Mouse (Mus musculus) MEL (cell line): ENCODE results near the gene Mpi. TPM values are rescaled to one million over a fixed set of nuclear protein-coding genes. Genes with fewer than 3 reads are reported as not detected.

Experiments
- DNase-seq: peaks from one replicate; pipeline ENCODE4 v3.0.0; 2011; ENCODE audit warnings: low read depth, low spot score
- H3K27ac ChIP-seq: 2 replicates; pipeline ENCODE4 v1.5.1; 2012; ENCODE audit warnings: low read depth, mild to moderate bottlenecking, control low read depth, low read length, moderate library complexity; ENCODE audit not compliant: control insufficient read depth
- H3K27me3 ChIP-seq, 2 experiments: fragments of 150-350 bp in 1 of 2; sonication (generic) in 1 of 2; 2 replicates each; pipeline ENCODE4 v1.6.1; 2012; ENCODE audit warnings: low read length in 2 of 2, mild to moderate bottlenecking in 2 of 2, improper control_type of control experiment in 1 of 2, moderate library complexity in 1 of 2; ENCODE audit not compliant: insufficient read depth in 2 of 2, control insufficient read depth in 1 of 2
- H3K36me3 ChIP-seq, 2 experiments: 2 replicates each; pipeline ENCODE4 v1.6.1; 2012 to 2014; ENCODE audit warnings: low read length in 2 of 2, improper control_type of control experiment in 1 of 2, inconsistent platforms in 1 of 2, mild to moderate bottlenecking in 1 of 2; ENCODE audit not compliant: insufficient read depth in 2 of 2, control insufficient read depth in 1 of 2
- H3K4me1 ChIP-seq, 2 experiments: fragments of 150-350 bp in 1 of 2; sonication (generic) in 1 of 2; 2 replicates each; pipeline ENCODE4 v1.6.1; 2012; ENCODE audit warnings: low read length in 2 of 2, improper control_type of control experiment in 1 of 2, mild to moderate bottlenecking in 1 of 2; ENCODE audit not compliant: insufficient read depth in 2 of 2, control insufficient read depth in 1 of 2
- H3K4me3 ChIP-seq, 2 experiments: fragments of 150-350 bp in 1 of 2; sonication (generic) in 1 of 2; 2 replicates each; pipeline ENCODE4 v1.5.1; 2012; ENCODE audit warnings: low read depth in 2 of 2, low read length in 2 of 2, mild to moderate bottlenecking in 2 of 2, moderate library complexity in 2 of 2, control low read depth in 1 of 2, improper control_type of control experiment in 1 of 2; ENCODE audit not compliant: control insufficient read depth in 1 of 2, insufficient read depth in 1 of 2
- H3K79me2 ChIP-seq: 2 replicates; pipeline ENCODE4 v1.6.1; 2012; ENCODE audit warnings: mild to moderate bottlenecking, low read length, moderate library complexity; ENCODE audit not compliant: control insufficient read depth, poor library complexity, insufficient read depth
- H3K9ac ChIP-seq: 2 replicates; pipeline ENCODE4 v1.6.1; 2012; ENCODE audit warnings: low read depth, mild to moderate bottlenecking, control low read depth, low read length, moderate library complexity; ENCODE audit not compliant: control insufficient read depth, poor library complexity, severe bottlenecking
- H3K9me3 ChIP-seq: fragments of 150-350 bp; sonication (generic); replicated peaks from 2 replicates; pipeline ENCODE4 v1.6.1; 2012; ENCODE audit warnings: mild to moderate bottlenecking, low read length, improper control_type of control experiment, moderate library complexity; ENCODE audit not compliant: insufficient read depth
- CHD1 ChIP-seq: IDR thresholded peaks from 2 replicates; pipeline ENCODE4 v1.6.1; 2012; ENCODE audit warnings: low read depth, mild to moderate bottlenecking, inconsistent platforms, low read length, improper control_type of control experiment
- CHD2 ChIP-seq: IDR thresholded peaks from 2 replicates; pipeline ENCODE4 v1.6.1; 2011; ENCODE audit warnings: low read length, improper control_type of control experiment
- CTCF ChIP-seq, 3 experiments: IDR thresholded peaks in 2 of 3; conservative IDR thresholded peaks in 1 of 3; 2 replicates each; pipeline ENCODE4 v1.5.1; 2011 to 2012; ENCODE audit warnings: low read length in 3 of 3, low read depth in 2 of 3, mild to moderate bottlenecking in 2 of 3, improper control_type of control experiment in 1 of 3, inconsistent platforms in 1 of 3, mixed read lengths in 1 of 3, moderate library complexity in 1 of 3; ENCODE audit not compliant: control insufficient read depth in 1 of 3, insufficient read depth in 1 of 3, poor library complexity in 1 of 3, severe bottlenecking in 1 of 3
- E2F4 ChIP-seq: IDR thresholded peaks from 2 replicates; pipeline ENCODE4 v1.6.1; 2011; ENCODE audit warnings: low read depth, low read length, improper control_type of control experiment, borderline replicate concordance
- ELF1 ChIP-seq: IDR thresholded peaks from 2 replicates; pipeline ENCODE4 v1.6.1; 2014; ENCODE audit warnings: low read depth, mild to moderate bottlenecking, inconsistent platforms, low read length, improper control_type of control experiment, moderate library complexity
- EP300 ChIP-seq, 2 experiments: IDR thresholded peaks; 2 replicates each; pipeline ENCODE4 v1.6.1; 2011; ENCODE audit warnings: improper control_type of control experiment in 2 of 2, low read length in 2 of 2, low read depth in 1 of 2, mild to moderate bottlenecking in 1 of 2
- ETS1 ChIP-seq: IDR thresholded peaks from 2 replicates; pipeline ENCODE4 v1.6.1; 2012; ENCODE audit warnings: low read depth, mild to moderate bottlenecking, inconsistent platforms, low read length, improper control_type of control experiment, moderate library complexity
- GABPA ChIP-seq: IDR thresholded peaks from 2 replicates; pipeline ENCODE4 v1.6.1; 2012; ENCODE audit warnings: low read depth, mild to moderate bottlenecking, inconsistent platforms, low read length, improper control_type of control experiment, moderate library complexity
- GATA1 ChIP-seq: IDR thresholded peaks from 2 replicates; pipeline ENCODE4 v1.6.1; 2011; ENCODE audit warnings: low read depth, low read length, improper control_type of control experiment
- HCFC1 ChIP-seq: IDR thresholded peaks from 2 replicates; pipeline ENCODE4 v1.6.1; 2012; ENCODE audit warnings: low read depth, mild to moderate bottlenecking, inconsistent platforms, low read length, improper control_type of control experiment, moderate library complexity
- JUND ChIP-seq: IDR thresholded peaks from 2 replicates; pipeline ENCODE4 v1.6.1; 2011; ENCODE audit warnings: low read depth, mild to moderate bottlenecking, improper control_type of control experiment, low read length
- KAT2A ChIP-seq: conservative IDR thresholded peaks from 2 replicates; pipeline ENCODE4 v1.6.1; 2012; ENCODE audit warnings: low read depth, low read length, improper control_type of control experiment, inconsistent platforms
- MAFK ChIP-seq: IDR thresholded peaks from 2 replicates; pipeline ENCODE4 v1.6.1; 2011; ENCODE audit warnings: low read depth, mild to moderate bottlenecking, low read length, improper control_type of control experiment, borderline replicate concordance
- MAX ChIP-seq: IDR thresholded peaks from 2 replicates; pipeline ENCODE4 v1.6.1; 2011; ENCODE audit warnings: low read length, improper control_type of control experiment
- MEF2A ChIP-seq: IDR thresholded peaks from 2 replicates; pipeline ENCODE4 v1.6.1; 2014; ENCODE audit warnings: low read depth, mild to moderate bottlenecking, inconsistent platforms, low read length, improper control_type of control experiment; ENCODE audit not compliant: poor library complexity, insufficient replicate concordance, severe bottlenecking; ENCODE audit errors: extremely low read depth
- MXI1 ChIP-seq: IDR thresholded peaks from 2 replicates; pipeline ENCODE4 v1.6.1; 2011; ENCODE audit warnings: mild to moderate bottlenecking, low read depth, low read length, improper control_type of control experiment
- MYB ChIP-seq: IDR thresholded peaks from 2 replicates; pipeline ENCODE4 v1.6.1; 2011; ENCODE audit warnings: mild to moderate bottlenecking, low read depth, low read length, improper control_type of control experiment
- MYC ChIP-seq: IDR thresholded peaks from 2 replicates; pipeline ENCODE4 v1.6.1; 2011; ENCODE audit warnings: low read depth, mild to moderate bottlenecking, low read length, improper control_type of control experiment, moderate library complexity
- NELFE ChIP-seq: IDR thresholded peaks from 2 replicates; pipeline ENCODE4 v1.6.1; 2011; ENCODE audit warnings: low read depth, low read length, improper control_type of control experiment
- NRF1 ChIP-seq: IDR thresholded peaks from 2 replicates; pipeline ENCODE4 v1.6.1; 2014; ENCODE audit warnings: low read depth, mild to moderate bottlenecking, inconsistent platforms, low read length, improper control_type of control experiment, moderate library complexity; ENCODE audit not compliant: poor library complexity, insufficient read depth, severe bottlenecking
- POLR2A ChIP-seq, 2 experiments: IDR thresholded peaks; 2 replicates each; pipeline ENCODE4 v1.6.1; 2011 to 2012; ENCODE audit warnings: low read length in 2 of 2, mild to moderate bottlenecking in 2 of 2, control low read depth in 1 of 2, improper control_type of control experiment in 1 of 2, low read depth in 1 of 2, moderate library complexity in 1 of 2; ENCODE audit not compliant: control insufficient read depth in 1 of 2, insufficient read depth in 1 of 2, poor library complexity in 1 of 2
- POLR2AphosphoS2 ChIP-seq: IDR thresholded peaks from 2 replicates; pipeline ENCODE4 v1.6.1; 2011; ENCODE audit warnings: low read length, improper control_type of control experiment
- POLR2AphosphoS5 ChIP-seq: IDR thresholded peaks from 2 replicates; pipeline ENCODE4 v1.6.1; 2012; ENCODE audit warnings: low read depth, borderline replicate concordance, mild to moderate bottlenecking, inconsistent platforms, low read length, moderate library complexity, mixed read lengths
- RAD21 ChIP-seq: IDR thresholded peaks from 2 replicates; pipeline ENCODE4 v1.6.1; 2011; ENCODE audit warnings: mild to moderate bottlenecking, low read depth, low read length, improper control_type of control experiment
- RCOR1 ChIP-seq: IDR thresholded peaks from 2 replicates; pipeline ENCODE4 v1.6.1; 2012; ENCODE audit warnings: low read depth, mild to moderate bottlenecking, inconsistent platforms, low read length, improper control_type of control experiment
- SIN3A ChIP-seq: IDR thresholded peaks from 2 replicates; pipeline ENCODE4 v1.6.1; 2012; ENCODE audit warnings: low read length, improper control_type of control experiment, inconsistent platforms
- SMC3 ChIP-seq: IDR thresholded peaks from 2 replicates; pipeline ENCODE4 v1.6.1; 2011; ENCODE audit warnings: low read depth, low read length, improper control_type of control experiment
- TAL1 ChIP-seq: IDR thresholded peaks from 2 replicates; pipeline ENCODE4 v1.6.1; 2012; ENCODE audit warnings: mild to moderate bottlenecking, inconsistent platforms, low read length, moderate library complexity, mixed read lengths
- TBP ChIP-seq: IDR thresholded peaks from 2 replicates; pipeline ENCODE4 v1.8.0; 2011; ENCODE audit warnings: low read depth, low read length, improper control_type of control experiment
- TCF12 ChIP-seq: IDR thresholded peaks from 2 replicates; pipeline ENCODE4 v1.6.1; 2014; ENCODE audit warnings: low read depth, mild to moderate bottlenecking, inconsistent platforms, low read length, improper control_type of control experiment, moderate library complexity
- UBTF ChIP-seq: IDR thresholded peaks from 2 replicates; pipeline ENCODE4 v1.6.1; 2012; ENCODE audit warnings: low read depth, mild to moderate bottlenecking, inconsistent platforms, low read length, improper control_type of control experiment, moderate library complexity, borderline replicate concordance; ENCODE audit not compliant: insufficient read depth
- USF1 ChIP-seq: IDR thresholded peaks from 2 replicates; pipeline ENCODE4 v1.6.1; 2014; ENCODE audit warnings: low read depth, mild to moderate bottlenecking, inconsistent platforms, low read length, improper control_type of control experiment, moderate library complexity
- USF2 ChIP-seq, 2 experiments: IDR thresholded peaks; 2 replicates each; pipeline ENCODE4 v1.6.1; 2011 to 2012; ENCODE audit warnings: improper control_type of control experiment in 2 of 2, low read length in 2 of 2, borderline replicate concordance in 1 of 2, inconsistent platforms in 1 of 2, low read depth in 1 of 2, mild to moderate bottlenecking in 1 of 2; ENCODE audit not compliant: insufficient read depth in 1 of 2
- ZC3H11A ChIP-seq: IDR thresholded peaks from 2 replicates; pipeline ENCODE4 v1.6.1; 2012; ENCODE audit warnings: low read depth, mild to moderate bottlenecking, inconsistent platforms, low read length, improper control_type of control experiment
- ZKSCAN1 ChIP-seq: IDR thresholded peaks from 2 replicates; pipeline ENCODE4 v1.6.1; 2012; ENCODE audit warnings: low read depth, mild to moderate bottlenecking, inconsistent platforms, low read length, improper control_type of control experiment, moderate library complexity
- ZMIZ1 ChIP-seq: IDR thresholded peaks from 2 replicates; pipeline ENCODE4 v1.6.1; 2012; ENCODE audit warnings: low read depth, mild to moderate bottlenecking, inconsistent platforms, low read length, improper control_type of control experiment, moderate library complexity
- ZNF384 ChIP-seq: IDR thresholded peaks from 2 replicates; pipeline ENCODE4 v1.6.1; 2012; ENCODE audit warnings: low read depth, mild to moderate bottlenecking, inconsistent platforms, low read length, improper control_type of control experiment
- polyA plus RNA-seq, 2 experiments: library from polyadenylated mRNA; stranded (reverse) in 1 of 2; unstranded in 1 of 2; fragments of >175 nt in 1 of 2; fragments of >200 nt in 1 of 2; gene quantifications; 2 replicates each; pipeline versions ENCODE4 v1.2.1 to v1.2.4; 2012; ENCODE audit warnings: low replicate concordance in 2 of 2, low read depth in 1 of 2; ENCODE audit not compliant: insufficient read length in 2 of 2, insufficient read depth in 1 of 2, missing spikeins in 1 of 2
- total RNA-seq: library from RNA; depleted of rRNA; stranded (reverse); fragments of 300-350 nt; gene quantifications from 2 replicates; pipeline ENCODE4 v1.2.3, GENCODE M21; 2012

Mpi gene
- total and polyA plus RNA-seq, 3 experiments = 24.3 to 37.7 TPM; not detected in 1

DNA sequence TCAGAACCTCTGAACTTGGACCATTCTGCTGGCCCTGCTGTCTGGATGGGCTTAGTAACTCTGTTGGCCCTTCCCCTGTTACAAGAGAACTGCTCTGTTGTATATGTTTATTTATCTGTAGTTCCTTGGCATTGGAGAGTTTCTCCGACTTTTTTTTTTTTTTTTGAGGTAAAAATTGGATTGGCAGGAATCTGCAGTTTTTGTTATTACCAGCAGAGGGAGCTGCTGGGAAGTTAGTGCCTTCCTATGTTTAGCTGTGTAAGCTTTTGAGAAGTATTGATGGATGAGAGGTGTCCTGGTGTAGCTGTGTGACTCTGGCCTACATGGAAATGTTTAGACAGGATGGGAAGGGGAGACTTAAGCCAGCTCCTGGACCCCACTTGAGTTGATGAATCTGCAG is 11.3 kb downstream of the Mpi start:
- no peaks in the 10 kb centered on the region for H3K9me3 ChIP-seq
- no peak overlapping the region for H3K27ac ChIP-seq
- H3K79me2 ChIP-seq = peaks cover 16% of the 10 kb centered on the region
- no peaks in the 10 kb centered on the region for H3K27me3 ChIP-seq
- no peak overlapping the region for H3K9ac ChIP-seq
- no peak overlapping the region for H3K4me3 ChIP-seq
- peaks cover 5% of the 10 kb centered on the region in 2 experiments; a peak in 3 of 4 replicates for H3K4me1 ChIP-seq
- H3K36me3 ChIP-seq = peaks cover 6 to 11% of the 10 kb centered on the region in 2 experiments
- DNase-seq = peak; percentile 72
- TF ChIP-seq ELF1 = no peak
- TF ChIP-seq EP300 (IDR thresholded peaks at IDR 0.05; ENCODE audit: low read depth in 1 of 2, low read length in 2 of 2) = no peak
- TF ChIP-seq TCF12 = no peak
- no peak for TF ChIP-seq ETS1
- TF ChIP-seq MYC = 0 out of 2 replicates have a peak, but pooled peaks have one; percentile 17
- TF ChIP-seq E2F4 = no peak
- TF ChIP-seq MXI1 = no peak
- no peak for TF ChIP-seq CHD1
- TF ChIP-seq ZC3H11A = peak; percentile 39; the same call in 1 of the 2 replicates
- no peak for TF ChIP-seq USF1
- no peak for TF ChIP-seq NRF1
- TF ChIP-seq MYB = no peak
- TF ChIP-seq KAT2A = no peak
- no peak; the same call in 1 of the 2 replicates for TF ChIP-seq ZKSCAN1
- TF ChIP-seq RAD21 = peak; percentile 56
- peak; percentile 50; the same call in 1 of the 2 replicates for TF ChIP-seq HCFC1
- TF ChIP-seq POLR2A (IDR thresholded peaks at IDR 0.05; ENCODE audit: control insufficient read depth in 1 of 2, insufficient read depth in 1 of 2, low read depth in 1 of 2, low read length in 2 of 2, poor library complexity in 1 of 2) = peak in 1 of 2 experiments; percentile 32; a peak in 1 of 4 replicates
- TF ChIP-seq ZNF384 = peak; percentile 99
- TF ChIP-seq POLR2AphosphoS5 = no peak
- TF ChIP-seq RCOR1 = no peak
- no peak for TF ChIP-seq UBTF
- TF ChIP-seq MEF2A = no peak
- TF ChIP-seq USF2 (IDR thresholded peaks at IDR 0.05; ENCODE audit: borderline replicate concordance in 1 of 2, insufficient read depth in 1 of 2, low read depth in 1 of 2, low read length in 2 of 2) = no peak
- TF ChIP-seq CTCF (IDR thresholded peaks at IDR 0.05 in 2 of 3, conservative IDR thresholded peaks at IDR 0.05 in 1 of 3; ENCODE audit: control insufficient read depth in 1 of 3, insufficient read depth in 1 of 3, low read depth in 2 of 3, low read length in 3 of 3, poor library complexity in 1 of 3, severe bottlenecking in 1 of 3) = peak; percentile 13 to 67 (median 53); a peak in 5 of 6 replicates
- 0 out of 2 replicates have a peak, but pooled peaks have one; percentile 46 for TF ChIP-seq SIN3A
- TF ChIP-seq TBP = no peak
- TF ChIP-seq MAFK = peak; percentile 38; the same call in 1 of the 2 replicates
- no peak for TF ChIP-seq TAL1
- TF ChIP-seq JUND = no peak
- no peak for TF ChIP-seq ZMIZ1
- no peak for TF ChIP-seq GABPA
- TF ChIP-seq GATA1 = no peak
- TF ChIP-seq CHD2 = no peak
- TF ChIP-seq POLR2AphosphoS2 = 0 out of 2 replicates have a peak, but pooled peaks have one; percentile 15
- TF ChIP-seq SMC3 = peak; percentile 75
- no peak for TF ChIP-seq NELFE
- no peak for TF ChIP-seq MAX
